Mouse (Mus musculus) heart, postnatal 0 days (tissue): ENCODE measurements around the gene Ldlr.

Experiments used
- CTCF ChIP-seq: IDR thresholded peaks from 2 replicates; pipeline ENCODE4 v1.5.1; 2016; ENCODE audit warnings: antibody characterized with exemption, control low read depth, low read depth
- EP300 ChIP-seq: IDR thresholded peaks from 2 replicates; pipeline ENCODE4 v1.6.1; 2016; ENCODE audit warnings: antibody characterized with exemption, low read depth

DNA sequence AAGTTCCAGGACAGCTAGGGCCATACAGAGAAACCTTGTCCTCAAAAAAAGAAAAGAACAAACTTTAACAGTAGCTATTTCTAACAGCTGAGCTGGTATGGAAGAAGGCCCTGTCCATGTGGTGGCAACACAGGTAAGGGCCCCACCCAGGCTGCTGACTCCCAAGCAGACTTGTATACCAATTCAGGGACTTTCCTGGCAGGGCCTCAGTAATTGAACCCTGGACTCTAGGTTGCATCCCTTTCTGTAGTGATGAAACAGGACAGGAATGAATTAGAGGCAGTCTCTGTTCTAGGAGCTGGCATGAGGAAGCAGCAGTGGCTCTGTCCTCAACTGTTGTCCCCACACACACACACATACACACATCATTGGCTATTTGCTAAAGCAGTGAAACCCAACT is 29.2 kb upstream of the Ldlr start:
- TF ChIP-seq EP300 = no peak
- no peak for TF ChIP-seq CTCF
